Mouse (Mus musculus): ENCODE data around the gene Pgpep1.
A peak's percentile ranks its signal among the peaks of the same experiment; 100 is the strongest.

Gene Pgpep1

DNA sequence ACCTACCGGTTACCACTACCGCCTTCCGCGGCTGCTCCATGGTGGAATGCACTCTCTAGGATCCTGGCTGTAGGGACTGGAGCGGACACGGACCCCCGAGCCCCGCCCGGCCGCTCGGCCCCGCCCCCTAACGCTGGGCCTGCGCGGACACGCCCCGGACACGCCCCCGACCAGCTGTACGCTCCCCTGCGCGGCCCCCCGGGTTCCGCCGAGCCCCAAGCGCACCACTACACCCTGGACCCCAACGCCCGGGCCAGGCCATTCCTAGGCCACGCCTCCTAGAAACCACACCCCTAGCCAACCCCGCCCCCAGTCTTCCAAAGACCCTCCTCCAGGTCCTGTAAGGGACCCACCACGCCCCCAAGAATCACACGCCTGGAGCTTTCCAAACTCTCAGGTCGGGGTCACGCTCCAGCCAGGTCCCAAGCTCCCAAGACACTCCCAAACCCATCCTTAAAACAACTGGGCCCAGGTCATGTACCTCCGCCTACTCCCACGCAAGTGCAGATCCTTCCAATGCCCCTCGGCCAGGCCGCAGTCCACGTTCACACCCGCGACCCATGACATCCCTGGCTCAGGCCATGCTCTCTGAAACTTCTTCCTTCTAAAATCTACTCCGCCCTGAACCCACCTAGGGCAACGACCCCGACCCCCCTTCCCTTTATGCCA, 450 bp downstream of the Pgpep1 start:
- peak; percentile 58 to 67 for DNase-seq (ENCODE audit: low spot score in 2 of 2)

DNA sequence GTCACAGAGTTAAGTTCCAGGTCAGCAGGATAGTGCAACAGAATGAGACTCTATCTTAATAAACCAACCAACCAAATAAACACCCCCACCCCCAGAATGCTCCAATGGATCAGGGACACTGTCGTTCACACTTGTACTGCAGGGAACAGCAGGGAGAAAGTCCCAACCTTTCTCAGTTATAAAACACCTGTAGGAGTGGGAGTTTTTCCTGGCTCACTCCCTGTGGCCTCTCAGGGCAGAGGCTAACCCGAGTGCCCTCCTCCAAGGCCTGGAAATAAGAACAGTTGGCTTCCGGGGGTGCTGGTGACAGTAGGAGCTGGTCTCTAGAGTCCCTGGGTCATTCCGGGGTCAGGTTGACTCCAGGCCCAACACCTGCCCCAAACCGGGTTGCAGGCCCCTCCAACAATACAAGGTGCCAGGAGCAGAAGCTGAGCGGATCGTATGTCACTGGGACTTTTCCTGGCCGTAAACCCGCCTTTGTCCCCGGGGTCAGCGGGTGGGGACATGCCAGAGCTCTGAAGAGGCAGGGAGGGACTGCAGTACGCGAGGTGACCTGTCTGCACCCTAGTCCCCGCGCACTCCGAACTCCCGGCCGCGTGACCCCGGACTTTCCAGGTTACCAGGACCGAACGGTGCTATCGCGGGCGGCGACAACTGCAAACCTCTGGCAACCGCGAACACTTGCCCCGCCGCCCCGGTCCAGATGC, 1.1 kb downstream of the Pgpep1 start:
- no peak for DNase-seq (ENCODE audit: low spot score in 2 of 2)

GRCm38 (mm10) chr8:70657739-70658138, 2.4 kb downstream of the Pgpep1 start:
- DNase-seq (ENCODE audit: low spot score in 2 of 2) = no peak

DNA sequence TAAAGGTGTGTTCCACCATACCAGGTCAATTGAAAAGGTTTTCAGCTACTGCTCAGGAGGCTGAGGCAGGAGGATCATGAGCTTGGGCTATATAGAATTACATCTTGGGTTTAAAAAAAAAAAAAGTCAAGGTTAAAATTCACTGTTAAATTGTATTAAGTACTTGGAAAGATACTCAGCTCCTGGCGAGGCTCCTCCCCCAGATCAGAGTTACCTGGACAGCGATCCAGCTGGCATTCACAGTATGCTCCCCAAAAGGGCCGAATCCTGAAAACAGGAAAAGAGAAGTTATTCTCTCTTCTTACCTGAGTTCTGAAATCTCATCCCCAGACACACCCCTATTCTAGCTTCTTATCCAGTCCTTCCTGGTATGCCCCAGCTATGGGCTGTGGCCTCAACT, 3.0 kb downstream of the Pgpep1 start:
- no peak for DNase-seq (ENCODE audit: low spot score in 2 of 2)

DNA sequence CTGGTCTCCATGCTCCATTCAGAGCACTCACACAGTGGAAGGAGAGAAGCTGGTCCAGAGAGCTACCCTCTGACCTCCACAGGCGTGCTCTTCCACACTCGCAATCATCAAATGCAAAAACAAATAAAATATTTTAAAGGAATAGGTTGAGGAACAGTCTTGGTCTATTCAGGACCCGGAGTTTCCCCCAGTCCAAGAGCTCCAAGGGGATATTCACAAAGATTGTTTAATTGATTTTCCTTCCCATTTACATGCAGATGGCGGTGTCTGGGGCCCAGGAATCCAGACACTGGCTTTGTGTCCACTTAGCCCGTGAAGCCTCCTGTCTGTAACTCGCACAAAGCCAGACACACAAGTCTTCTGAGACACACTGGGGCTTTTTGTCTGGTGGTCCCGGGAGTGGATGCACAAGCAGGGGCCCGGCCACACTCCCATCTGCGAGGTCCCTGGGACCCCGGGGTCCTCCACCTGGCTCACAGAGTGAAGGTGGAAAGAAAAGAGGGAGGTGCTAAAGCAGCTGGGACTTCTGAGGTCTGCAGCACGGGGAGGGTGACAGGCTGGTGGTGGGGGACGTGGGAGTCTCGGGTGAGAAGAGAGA, 3.9 kb downstream of the Pgpep1 start:
- DNase-seq (ENCODE audit: low spot score in 2 of 2) = no peak

DNA sequence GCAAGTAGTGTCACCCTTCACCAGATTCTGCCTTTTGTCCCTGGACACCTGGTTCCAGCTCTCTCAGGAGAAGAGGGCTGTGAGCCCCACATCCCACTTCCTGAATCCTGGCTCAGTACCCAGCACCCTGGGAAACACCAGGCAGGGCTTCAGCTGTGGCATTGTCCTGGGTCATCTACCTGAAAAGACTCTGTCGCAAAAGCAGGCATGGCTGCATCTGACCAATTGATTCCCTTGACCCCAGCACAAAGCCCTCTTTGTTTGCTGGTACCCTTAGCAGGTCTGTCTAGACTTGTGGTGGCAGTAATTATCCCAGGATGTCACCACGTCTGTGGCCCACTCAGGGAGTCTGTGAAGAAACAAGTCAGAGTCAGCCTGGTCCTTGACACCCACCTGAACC, 4.7 kb downstream of the Pgpep1 start:
- DNase-seq (ENCODE audit: low spot score in 2 of 2) = no peak

DNA sequence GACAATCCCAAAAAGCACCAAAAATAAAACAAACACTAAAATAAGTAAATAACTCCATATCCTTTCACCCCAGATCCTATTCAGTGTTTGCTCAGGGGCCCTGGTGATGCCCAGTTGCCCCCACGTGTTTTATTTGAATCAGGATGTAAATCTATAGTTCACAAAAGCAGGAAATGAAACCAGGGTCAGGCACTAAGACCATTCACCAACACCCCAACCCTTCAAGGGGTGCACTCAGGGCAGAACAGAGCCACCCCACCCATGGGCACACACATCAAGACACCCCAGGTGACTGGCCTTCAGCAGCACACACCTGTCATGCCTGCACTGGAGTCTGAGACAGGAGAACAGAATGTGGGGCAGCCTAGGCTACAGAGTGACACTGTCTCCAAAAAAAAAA, 6.1 kb downstream of the Pgpep1 start:
- no peak for DNase-seq (ENCODE audit: low spot score in 2 of 2)

GRCm38 (mm10) chr8:70653226-70653625, 7.0 kb downstream of the Pgpep1 start:
- no peak for DNase-seq (ENCODE audit: low spot score in 2 of 2)

GRCm38 (mm10) chr8:70650351-70650750, 9.8 kb downstream of the Pgpep1 start:
- DNase-seq (ENCODE audit: low spot score in 2 of 2) = no peak

DNA sequence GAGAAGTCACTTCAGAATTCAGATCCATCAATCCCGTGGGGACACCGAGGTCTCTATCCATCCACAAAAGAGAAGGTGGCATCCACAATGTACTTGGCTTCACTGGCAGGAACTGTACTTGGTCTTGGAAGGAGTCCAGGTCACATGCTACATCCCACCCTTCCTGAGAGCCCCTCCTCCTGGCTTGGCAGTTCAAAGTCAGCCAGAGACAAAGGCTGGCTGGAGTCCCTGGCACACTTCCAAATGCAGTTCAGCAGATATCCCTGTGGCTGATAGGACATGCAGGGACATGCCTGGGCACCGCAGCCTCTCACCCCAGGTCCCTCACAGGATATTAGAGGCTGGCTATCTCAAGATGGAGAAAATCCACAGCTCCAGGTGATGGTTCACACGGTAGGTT, 10.9 kb downstream of the Pgpep1 start:
- DNase-seq (ENCODE audit: low spot score in 2 of 2) = no peak

- DNase-seq (ENCODE audit: low spot score in 2 of 2) = no peak
Measured at GRCm38 (mm10) chr8:70648921-70649320, 11.3 kb downstream of the Pgpep1 start.

DNA sequence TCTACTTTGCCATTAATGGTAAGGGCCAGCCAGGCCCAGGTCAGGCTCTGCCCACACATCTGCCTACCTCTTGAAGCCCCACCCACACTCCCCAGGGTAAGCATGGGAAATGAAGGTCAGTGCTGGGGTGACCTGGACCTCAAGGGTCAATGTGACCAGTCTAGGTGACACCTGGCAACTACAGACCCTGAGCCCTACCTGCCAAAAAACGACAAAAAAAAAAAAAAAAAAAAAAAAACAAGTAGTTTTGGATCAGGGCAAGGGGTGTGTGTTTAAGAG, 12.1 kb downstream of the Pgpep1 start:
- DNase-seq (ENCODE audit: low spot score in 2 of 2) = no peak

DNA sequence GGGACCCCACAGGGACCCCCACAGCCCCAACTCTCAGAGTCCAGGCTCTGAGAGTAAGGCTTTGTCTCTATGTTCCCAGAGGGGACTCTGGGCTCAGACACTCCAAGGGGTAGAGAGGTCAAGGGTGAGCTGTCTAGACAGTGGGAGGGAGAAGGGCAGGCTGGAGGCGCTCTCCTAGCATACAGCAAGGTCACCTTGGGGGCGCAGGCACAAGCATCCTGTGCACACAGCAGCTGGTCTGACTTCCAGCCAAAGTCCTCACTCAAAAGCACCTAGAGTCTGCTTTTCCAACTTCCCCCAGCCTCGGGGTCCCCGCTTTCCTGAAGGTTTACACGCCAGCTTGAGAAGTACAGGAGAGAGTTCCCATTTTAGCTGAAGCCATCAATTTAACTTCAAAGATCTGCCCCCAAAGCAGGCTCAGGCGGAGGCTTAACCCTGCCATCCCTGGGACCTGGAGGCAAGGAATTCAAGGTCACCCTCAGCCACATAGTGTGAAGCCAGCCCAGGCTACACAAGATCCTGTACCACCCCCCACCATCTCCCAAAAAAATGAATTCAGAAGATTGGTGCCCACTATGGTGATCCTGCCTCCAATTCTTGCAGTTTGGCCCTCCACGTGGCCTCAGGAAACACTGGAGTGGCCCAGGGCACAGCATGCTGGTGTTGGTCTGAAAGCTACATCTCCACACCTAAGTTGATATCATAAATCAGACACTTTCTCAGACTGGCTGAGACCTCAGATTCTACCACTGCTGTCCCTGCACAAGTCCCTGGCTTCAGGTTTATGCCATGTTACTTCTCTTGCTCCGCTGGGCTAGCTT, 12.6 kb downstream of the Pgpep1 start:
- no peak for DNase-seq (ENCODE audit: low spot score in 2 of 2)

DNA sequence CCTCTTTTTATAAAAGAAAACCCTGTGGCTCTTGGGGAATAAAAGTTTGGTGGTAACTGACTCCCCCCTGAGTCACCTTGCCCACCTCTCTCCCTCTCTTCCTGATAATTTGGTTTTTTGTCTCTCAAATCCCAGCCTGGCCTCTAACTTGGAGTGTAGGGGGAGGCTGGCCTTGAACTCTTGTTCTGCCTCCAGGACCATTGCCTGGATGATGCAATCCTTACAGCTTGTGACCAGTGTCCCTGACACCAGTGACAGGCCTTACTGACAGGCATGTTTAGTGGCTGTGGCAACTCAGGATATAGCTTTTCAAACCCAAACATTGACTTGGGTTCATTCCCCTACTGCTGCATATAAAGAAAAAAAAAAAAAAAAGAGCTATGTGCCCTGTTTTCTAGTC, 13.4 kb downstream of the Pgpep1 start:
- DNase-seq (ENCODE audit: low spot score in 2 of 2) = no peak

- no peak for DNase-seq (ENCODE audit: low spot score in 2 of 2)
Measured at GRCm38 (mm10) chr8:70646369-70646768, 13.8 kb downstream of the Pgpep1 start.

DNA sequence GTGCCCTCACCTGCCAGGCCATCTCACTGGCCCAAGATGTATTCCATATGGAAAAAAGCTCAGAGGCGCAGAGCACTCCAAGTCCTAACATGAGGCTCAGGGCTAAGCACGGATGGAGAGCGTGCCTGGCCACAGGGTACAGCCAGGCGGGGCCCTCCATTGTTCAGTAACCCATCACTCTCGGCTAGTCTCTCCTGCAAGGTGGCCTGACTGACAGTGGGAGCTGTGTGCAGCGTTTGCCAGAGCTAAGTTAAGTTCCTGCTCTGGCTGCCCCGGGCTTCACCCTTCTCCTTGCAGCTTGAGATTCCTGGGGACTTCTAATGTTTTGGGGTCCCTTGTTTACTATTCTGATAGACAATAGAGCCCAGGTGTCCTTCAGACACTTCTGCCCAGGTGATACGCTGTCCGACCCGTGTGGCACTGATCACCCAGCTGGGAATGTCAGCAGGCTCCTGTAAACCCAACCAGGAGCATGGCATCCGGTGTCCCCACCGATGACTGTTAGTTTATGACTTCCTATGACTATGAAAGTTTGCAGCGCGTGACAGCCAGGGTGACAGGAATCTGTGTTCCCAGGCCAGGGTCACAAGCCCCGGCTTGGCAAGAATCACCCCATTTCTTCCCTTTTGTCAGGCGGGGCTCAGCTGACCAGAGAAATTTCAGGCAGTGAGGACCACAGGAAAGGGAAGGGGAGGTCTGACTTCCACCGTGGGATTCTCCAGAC, 14.5 kb downstream of the Pgpep1 start:
- no peak for DNase-seq (ENCODE audit: low spot score in 2 of 2)

- no peak for DNase-seq (ENCODE audit: low spot score in 2 of 2)
Measured at GRCm38 (mm10) chr8:70644065-70644464, 16.1 kb downstream of the Pgpep1 start.

- no peak for DNase-seq (ENCODE audit: low spot score in 2 of 2)
Measured at GRCm38 (mm10) chr8:70643019-70643418, 17.2 kb downstream of the Pgpep1 start.

GRCm38 (mm10) chr8:70638752-70639151, 21.4 kb downstream of the Pgpep1 start:
- DNase-seq (ENCODE audit: low spot score in 2 of 2) = no peak

- no peak for DNase-seq (ENCODE audit: low spot score in 2 of 2)
Measured at GRCm38 (mm10) chr8:70636838-70637237, 23.4 kb downstream of the Pgpep1 start.

- no peak for DNase-seq (ENCODE audit: low spot score in 2 of 2)
Measured at GRCm38 (mm10) chr8:70635527-70635926, 24.7 kb downstream of the Pgpep1 start.

- no peak for DNase-seq (ENCODE audit: low spot score in 2 of 2)
Measured at GRCm38 (mm10) chr8:70634066-70634465, 26.1 kb downstream of the Pgpep1 start.

Measured in right cerebral cortex, postnatal 36 days (tissue).